Comparison of ENCODE assay signal across 14 mouse cellular contexts in the genomic region with DNA sequence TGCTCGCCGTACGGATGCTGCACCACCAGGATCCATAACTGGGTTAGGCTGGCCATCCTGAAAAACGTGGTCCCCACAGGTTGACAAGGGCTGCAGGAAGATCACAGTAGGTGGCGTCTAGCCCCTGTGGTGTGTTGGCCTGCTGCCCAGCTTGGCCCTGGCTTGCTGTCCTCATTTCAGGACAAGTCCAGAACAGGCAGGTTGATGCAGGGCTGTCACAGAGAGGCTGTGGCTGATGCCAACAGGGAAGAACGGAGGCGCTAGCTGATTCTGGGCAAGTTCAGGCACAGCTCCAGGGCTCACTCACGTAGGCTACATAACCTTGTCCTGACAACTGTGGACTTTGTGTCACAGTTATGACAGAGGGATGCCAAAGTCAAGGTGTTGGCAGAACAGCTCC.
DNase-seq lines count a peak whose midpoint lies in the region; ATAC-seq and TF ChIP-seq lines count a peak whose summit lies in the region.
"Had no signal": no experiment of that assay in that cellular context is flagged by ENCODE, and none has a peak within 500 bp of the region (broad histone marks: within the 10 kb centered on the region; RNA-seq: fewer than 3 reads in every experiment).

No protein-coding gene starts in this region.

- peak; percentile 51 for DNase-seq in kidney, adult 2 months
- DNase-seq in adrenal gland, adult 2 months = peak; percentile 51
- DNase-seq in gonadal fat pad, adult 2 months (ENCODE audit: low read depth) = peak; percentile 16
- DNase-seq in thymus, postnatal 36 days = no peak
- DNase-seq in frontal cortex, postnatal 14 days (ENCODE audit: low spot score in 2 of 2) = no peak
- DNase-seq in yolk sac, embryonic 10.5 days (ENCODE audit: low spot score) = no peak
- DNase-seq: layer of hippocampus, adult 9-11 months; thymus, postnatal 4 days had no signal

- no peak overlapping the region for H3K27ac ChIP-seq in kidney, adult 2 months (ENCODE audit: insufficient read depth, low read depth, low read length)
- no peak overlapping the region for H3K27ac ChIP-seq in kidney, embryonic 15.5 days
- H3K27ac ChIP-seq: heart, embryonic 13.5 days had no signal

- no peaks in the 10 kb centered on the region for H3K27me3 ChIP-seq in kidney, adult 2 months (replicated peaks; ENCODE audit: control insufficient read depth, insufficient read depth, low read length)
- H3K27me3 ChIP-seq in kidney, embryonic 15.5 days = no peaks in the 10 kb centered on the region
- H3K27me3 ChIP-seq: CH12.LX; heart, embryonic 13.5 days had no signal

- H3K36me3 ChIP-seq in kidney, adult 2 months (ENCODE audit: control insufficient read depth, insufficient read depth, low read length) = no peaks in the 10 kb centered on the region
- H3K36me3 ChIP-seq in kidney, embryonic 15.5 days = no peaks in the 10 kb centered on the region
- H3K36me3 ChIP-seq: heart, embryonic 13.5 days had no signal

- 45% methylated on average over 8 of the region's 8 CpGs for WGBS in kidney, adult 2 months
- 74% methylated on average over 8 of the region's 8 CpGs for WGBS in kidney, embryonic 15.5 days

- TF ChIP-seq POLR2A in kidney, adult 2 months (IDR thresholded peaks at IDR 0.05; ENCODE audit: low read depth, low read length) = no peak

- no peaks in the 10 kb centered on the region for H3K4me1 ChIP-seq in kidney, adult 2 months (ENCODE audit: control insufficient read depth, insufficient read depth, low read length)
- peaks cover 12% of the 10 kb centered on the region for H3K4me1 ChIP-seq in kidney, embryonic 15.5 days

- no peak overlapping the region for H3K4me3 ChIP-seq in kidney, adult 2 months (ENCODE audit: insufficient read depth, low read depth, low read length)
- H3K4me3 ChIP-seq in kidney, embryonic 15.5 days (replicated peaks) = no peak overlapping the region
- H3K4me3 ChIP-seq: heart, embryonic 13.5 days had no signal

- H3K4me2 ChIP-seq in kidney, embryonic 15.5 days = no peak overlapping the region
- H3K4me2 ChIP-seq: heart, embryonic 13.5 days had no signal

- no peak for TF ChIP-seq CTCF in kidney, adult 2 months (conservative IDR thresholded peaks at IDR 0.05; ENCODE audit: insufficient read depth, insufficient read length, low read depth, low read length)

- ATAC-seq in kidney, embryonic 15.5 days (replicated peaks; ENCODE audit: low FRiP score) = no peak
- ATAC-seq in cerebellum, adult (ENCODE audit: insufficient number of reproducible peaks, low FRiP score, low TSS enrichment) = peak; percentile 91
- ATAC-seq: hindbrain, embryonic 16.5 days; midbrain, embryonic 16.5 days had no signal

- no peaks in the 10 kb centered on the region for H3K9me3 ChIP-seq in kidney, embryonic 15.5 days (replicated peaks)
- H3K9me3 ChIP-seq: heart, embryonic 13.5 days had no signal

- H3K9ac ChIP-seq in kidney, embryonic 15.5 days = no peak overlapping the region
- H3K9ac ChIP-seq: heart, embryonic 13.5 days had no signal

Comparison
In these comparisons a context has a peak if more than half of its experiments do, and no peak if none do; other contexts are left out.
1. DNase-seq: peak in kidney, adult 2 months (single experiment), adrenal gland, adult 2 months (single experiment) and gonadal fat pad, adult 2 months (single experiment); none in thymus, postnatal 36 days (0 of 2), frontal cortex, postnatal 14 days (0 of 2) and yolk sac, embryonic 10.5 days (single experiment).